Mouse (Mus musculus) liver, adult 2 months (tissue): ENCODE results near the gene Bnipl. TPM values are rescaled to one million over a fixed set of nuclear protein-coding genes. Genes with fewer than 3 reads are reported as not detected.

Experiments
- DNase-seq: peaks from one replicate; pipeline ENCODE4 v3.0.0-alpha.2; 2011; ENCODE audit warnings: low read depth, low spot score; ENCODE audit errors: extremely low read depth
- H3K27ac ChIP-seq: fragments of 200-500 bp; replicated peaks from 2 replicates; pipeline ENCODE4 v1.5.1; 2012; ENCODE audit warnings: low read depth, mild to moderate bottlenecking, control low read depth, inconsistent platforms, low read length; ENCODE audit not compliant: insufficient read depth
- H3K27me3 ChIP-seq: fragments of 200-500 bp; 2 replicates; pipeline ENCODE4 v1.6.1; 2012; ENCODE audit warnings: mild to moderate bottlenecking, moderate library complexity, low read length, inconsistent platforms; ENCODE audit not compliant: control insufficient read depth, insufficient read depth
- H3K36me3 ChIP-seq: fragments of 200-500 bp; 2 replicates; pipeline ENCODE4 v1.6.1; 2012; ENCODE audit warnings: low read length, inconsistent platforms; ENCODE audit not compliant: control insufficient read depth, insufficient read depth
- H3K4me1 ChIP-seq: fragments of 200-500 bp; 2 replicates; pipeline ENCODE4 v1.6.1; 2011; ENCODE audit warnings: low read length; ENCODE audit not compliant: control insufficient read depth, insufficient read depth
- H3K4me3 ChIP-seq: fragments of 200-500 bp; 2 replicates; pipeline ENCODE4 v1.5.1; 2011; ENCODE audit warnings: low read depth, mild to moderate bottlenecking, control low read depth, low read length, moderate library complexity; ENCODE audit not compliant: insufficient read depth
- H3K79me2 ChIP-seq: fragments of 200-500 bp; 2 replicates; pipeline ENCODE4 v1.6.1; 2012; ENCODE audit warnings: inconsistent platforms, mild to moderate bottlenecking, low read length, moderate library complexity; ENCODE audit not compliant: control insufficient read depth, insufficient read depth
- H3K9ac ChIP-seq: fragments of 200-500 bp; 2 replicates; pipeline ENCODE4 v1.6.1; 2012; ENCODE audit warnings: low read depth, mild to moderate bottlenecking, control low read depth, inconsistent platforms, low read length
- CTCF ChIP-seq: fragments of 200-500 bp; IDR thresholded peaks from 2 replicates; pipeline ENCODE4 v1.5.1; 2011; ENCODE audit warnings: low read depth, low read length, control low read depth
- POLR2A ChIP-seq: fragments of 200-500 bp; IDR thresholded peaks from 2 replicates; pipeline ENCODE4 v1.6.1; 2011; ENCODE audit warnings: low read length, control low read depth; ENCODE audit not compliant: insufficient read depth; ENCODE audit errors: extremely low read depth
- WGBS: fragments of 180-500 bp; shearing (Covaris S2); methylation state at CpG from one replicate; pipeline ENCODE4 v1.1.7; 2018; 5-methylcytosine and 5-hydroxymethylcytosine counted together
- polyA plus RNA-seq: library from polyadenylated mRNA; depleted of rRNA; stranded (reverse); fragments of >200 nt; gene quantifications from 2 replicates; pipeline ENCODE4 v1.2.3, GENCODE M21; 2012
- total RNA-seq: library from RNA; depleted of rRNA; stranded (reverse); fragments of >200 nt; gene quantifications from 2 replicates; pipeline ENCODE4 v1.2.3, GENCODE M21; 2014

Bnipl gene
- total and polyA plus RNA-seq, 2 experiments = 0.16 TPM; not detected in 1

- no peak for TF ChIP-seq POLR2A
- TF ChIP-seq CTCF = no peak
- H3K4me3 ChIP-seq = peak overlapping the region; percentile 74
- no peak for DNase-seq
- peaks cover 10% of the 10 kb centered on the region; the same call in 1 of the 2 replicates for H3K36me3 ChIP-seq
- 3% methylated on average over 43 of the region's 43 CpGs for WGBS
- H3K4me1 ChIP-seq = peaks cover 3% of the 10 kb centered on the region
- peaks cover 9% of the 10 kb centered on the region; the same call in 1 of the 2 replicates for H3K79me2 ChIP-seq
- H3K9ac ChIP-seq = peak overlapping the region; percentile 90
- peak overlapping the region; percentile 36 for H3K27ac ChIP-seq
- no peaks in the 10 kb centered on the region for H3K27me3 ChIP-seq
Measured at GRCm38 (mm10) chr3:95228894-95229780, 21.9 kb downstream of the Bnipl start.

GRCm38 (mm10) chr3:95228148-95228893, 22.7 kb downstream of the Bnipl start, which contains the start of gene Cdc42se1:
TSS of gene Cdc42se1 (plus strand) at chr3:95228732.
- Histone ChIP-seq H3K4me3 (peak within 1 kb of the TSS; percentile 74), H3K27me3 (no peaks in the 10 kb centered on the region), H3K9ac (peak within 1 kb of the TSS; percentile 90), H3K79me2 (peaks cover 9% of the 10 kb centered on the region; the same call in 1 of the 2 replicates), H3K4me1 (peaks cover 3% of the 10 kb centered on the region), H3K27ac (peak within 1 kb of the TSS; percentile 74), H3K36me3 (peaks cover 3% of the 10 kb centered on the region; the same call in 1 of the 2 replicates)
- WGBS = under 1% methylated on average over 64 of the region's 64 CpGs
- DNase-seq = peak; percentile 66
- no peak for TF ChIP-seq CTCF
- peak; percentile 65 for TF ChIP-seq POLR2A

- no peak for TF ChIP-seq CTCF
- TF ChIP-seq POLR2A = no peak
- no peaks in the 10 kb centered on the region for H3K27me3 ChIP-seq
- no peak overlapping the region for H3K4me3 ChIP-seq
- no peak overlapping the region for H3K9ac ChIP-seq
- peaks cover 3% of the 10 kb centered on the region for H3K4me1 ChIP-seq
- H3K27ac ChIP-seq = no peak overlapping the region
- no peak for DNase-seq
- peaks cover 9% of the 10 kb centered on the region; the same call in 1 of the 2 replicates for H3K79me2 ChIP-seq
- WGBS = 33% methylated on average over 1 of the region's 1 CpGs
- peaks cover 2% of the 10 kb centered on the region; the same call in 1 of the 2 replicates for H3K36me3 ChIP-seq
Measured at GRCm38 (mm10) chr3:95227214-95227613, 23.8 kb downstream of the Bnipl start.

- peaks cover 3% of the 10 kb centered on the region; the same call in 1 of the 2 replicates for H3K4me1 ChIP-seq
- WGBS = 43% methylated on average over 6 of the region's 6 CpGs
- H3K4me3 ChIP-seq = no peak overlapping the region
- TF ChIP-seq CTCF (no peak), POLR2A (no peak)
- no peaks in the 10 kb centered on the region for H3K36me3 ChIP-seq
- no peak overlapping the region for H3K27ac ChIP-seq
- peak; percentile 57 for DNase-seq
- no peaks in the 10 kb centered on the region for H3K27me3 ChIP-seq
- H3K79me2 ChIP-seq = peaks cover 3% of the 10 kb centered on the region; the same call in 1 of the 2 replicates
- no peak overlapping the region for H3K9ac ChIP-seq
Measured at GRCm38 (mm10) chr3:95224295-95224694, 26.7 kb downstream of the Bnipl start.

DNA sequence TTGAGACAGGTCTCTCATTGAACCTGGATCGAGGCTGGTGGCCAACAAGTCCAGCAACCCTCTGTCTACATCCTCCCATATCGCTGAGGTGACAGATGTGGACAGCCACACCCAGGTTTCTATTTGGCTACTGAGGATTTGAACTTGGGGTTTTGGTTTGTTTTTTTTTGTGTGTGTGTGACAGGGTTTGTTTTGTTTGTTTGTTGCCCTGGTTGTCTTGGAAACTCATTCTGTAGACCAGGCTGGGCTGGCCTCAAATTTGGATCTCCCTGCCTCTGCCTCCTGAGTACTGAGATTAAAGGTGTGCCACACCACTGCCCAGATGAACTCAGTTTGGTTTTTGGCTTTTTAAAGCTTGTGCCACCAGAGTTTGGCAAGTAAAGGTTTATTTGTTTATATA, 28.0 kb downstream of the Bnipl start:
- H3K4me3 ChIP-seq = no peak overlapping the region
- H3K4me1 ChIP-seq = peaks cover 2% of the 10 kb centered on the region; the same call in 1 of the 2 replicates
- DNase-seq = no peak
- H3K9ac ChIP-seq = no peak overlapping the region
- H3K36me3 ChIP-seq = no peaks in the 10 kb centered on the region
- no peaks in the 10 kb centered on the region for H3K79me2 ChIP-seq
- H3K27ac ChIP-seq = no peak overlapping the region
- WGBS = 84% methylated on average over 2 of the region's 2 CpGs
- no peak for TF ChIP-seq POLR2A
- TF ChIP-seq CTCF = no peak
- no peaks in the 10 kb centered on the region for H3K27me3 ChIP-seq
